Mouse (Mus musculus) layer of hippocampus, postnatal 10 days (tissue): ENCODE data around the gene Adat3. TPM values are rescaled to one million over a fixed set of nuclear protein-coding genes. Genes with fewer than 3 reads are reported as not detected.

Experiments
- DNase-seq, 2 experiments: peaks; one replicate each; pipeline ENCODE4 v3.0.0; 2021; ENCODE audit warnings: low spot score in 2 of 2
- total RNA-seq, 2 experiments: library from RNA; stranded (reverse); gene quantifications; 2 replicates each; pipeline ENCODE4 v1.2.3; 2021

The Adat3 gene
- total RNA-seq, 2 experiments from 2014 or later = 2.1 to 4.5 TPM

GRCm38 (mm10) chr10:80609269-80609924 is 6.7 kb downstream of the Adat3 start:
- no peak for DNase-seq

GRCm38 (mm10) chr10:80610116-80610785 is 7.6 kb downstream of the Adat3 start:
- no peak for DNase-seq

- DNase-seq = peak; percentile 40 to 54
Observed at GRCm38 (mm10) chr10:80611024-80611423, 8.3 kb downstream of the Adat3 start.

- no peak for DNase-seq
Observed at GRCm38 (mm10) chr10:80611905-80612304, 9.2 kb downstream of the Adat3 start.

- no peak for DNase-seq
Observed at GRCm38 (mm10) chr10:80613821-80614220, 11.1 kb downstream of the Adat3 start.

GRCm38 (mm10) chr10:80614351-80614750 is 11.7 kb downstream of the Adat3 start:
- no peak for DNase-seq

GRCm38 (mm10) chr10:80618181-80618580 is 15.5 kb downstream of the Adat3 start:
- DNase-seq = no peak

GRCm38 (mm10) chr10:80619465-80620244 is 17.0 kb downstream of the Adat3 start:
- DNase-seq = no peak

GRCm38 (mm10) chr10:80620365-80620764 is 17.7 kb downstream of the Adat3 start:
- no peak for DNase-seq

GRCm38 (mm10) chr10:80620796-80621689 is 18.4 kb downstream of the Adat3 start:
- DNase-seq = peak in 1 of 2 experiments; percentile 46

- DNase-seq = no peak
Observed at GRCm38 (mm10) chr10:80621690-80621939, 18.9 kb downstream of the Adat3 start.

GRCm38 (mm10) chr10:80621940-80622660 is 19.4 kb downstream of the Adat3 start:
- DNase-seq = peak; percentile 99

GRCm38 (mm10) chr10:80622661-80623456 is 20.2 kb downstream of the Adat3 start, which contains the start of gene Csnk1g2:
Gene Csnk1g2, plus strand, starts transcription at chr10:80622838.
- DNase-seq = peak; percentile 45 to 57

GRCm38 (mm10) chr10:80623457-80624191 is 20.9 kb downstream of the Adat3 start:
- peak; percentile 47 to 50 for DNase-seq

GRCm38 (mm10) chr10:80625764-80626163 is 23.1 kb downstream of the Adat3 start:
- DNase-seq = no peak

- DNase-seq = no peak
Observed at GRCm38 (mm10) chr10:80627685-80628084, 25.0 kb downstream of the Adat3 start.

- no peak for DNase-seq
Observed at GRCm38 (mm10) chr10:80628925-80629324, 26.2 kb downstream of the Adat3 start.

GRCm38 (mm10) chr10:80635345-80635744 is 32.7 kb downstream of the Adat3 start:
- DNase-seq = no peak

- DNase-seq = no peak
Observed at GRCm38 (mm10) chr10:80646936-80647335, 44.3 kb downstream of the Adat3 start.
